Mouse (Mus musculus) midbrain, embryonic 13.5 days (tissue): Measurements from ENCODE around the gene Gm2a. TPM values are rescaled to one million over a fixed set of nuclear protein-coding genes. Genes with fewer than 3 reads are reported as not detected.
"Not testable (repeated sequence)": the region's sequence is repeated elsewhere in the genome, so short reads cannot be mapped to it uniquely, and the experiment has no call there.

Source experiments
- ATAC-seq: fragments of 200-750 bp; cut with Nextera tagmentation; 2 replicates; pipeline ENCODE4 v1.8.0; 2017; ENCODE audit warnings: mild to moderate bottlenecking, moderate TSS enrichment, moderate library complexity
- H3K27ac ChIP-seq: fragments of 300-500 bp; sonication (generic); 2 replicates; pipeline ENCODE4 v1.5.1; 2015; ENCODE audit warnings: inconsistent platforms, mild to moderate bottlenecking, moderate library complexity
- H3K27me3 ChIP-seq: fragments of 300-500 bp; sonication (generic); 2 replicates; pipeline ENCODE4 v1.6.1; 2015; ENCODE audit warnings: mild to moderate bottlenecking, inconsistent platforms
- H3K36me3 ChIP-seq: fragments of 300-500 bp; sonication (generic); 2 replicates; pipeline ENCODE4 v1.6.1; 2015; ENCODE audit warnings: mild to moderate bottlenecking, inconsistent platforms
- H3K4me1 ChIP-seq: fragments of 300-500 bp; sonication (generic); replicated peaks from 2 replicates; pipeline ENCODE4 v1.6.1; 2015; ENCODE audit warnings: inconsistent platforms
- H3K4me2 ChIP-seq: fragments of 300-500 bp; sonication (generic); replicated peaks from 2 replicates; pipeline ENCODE4 v1.6.1; 2015; ENCODE audit warnings: moderate library complexity, mild to moderate bottlenecking, inconsistent platforms
- H3K4me3 ChIP-seq: fragments of 300-500 bp; sonication (generic); replicated peaks from 2 replicates; pipeline ENCODE4 v1.5.1; 2015; ENCODE audit warnings: mild to moderate bottlenecking, inconsistent platforms
- H3K9ac ChIP-seq: fragments of 300-500 bp; sonication (generic); replicated peaks from 2 replicates; pipeline ENCODE4 v1.6.1; 2015; ENCODE audit warnings: mild to moderate bottlenecking, inconsistent platforms
- H3K9me3 ChIP-seq: fragments of 300-500 bp; sonication (generic); 2 replicates; pipeline ENCODE4 v1.6.1; 2016; ENCODE audit warnings: mild to moderate bottlenecking, inconsistent platforms
- WGBS: fragments of 180-500 bp; shearing (Covaris S2); methylation state at CpG from one replicate; pipeline ENCODE4 v1.1.7; 2015; 5-methylcytosine and 5-hydroxymethylcytosine counted together
- polyA plus RNA-seq: library from polyadenylated mRNA; unstranded; fragments of >200 nt; fragmentation: Nextera tagmentation; extraction: Ambion mirVana; gene quantifications from 2 replicates; pipeline ENCODE4 v1.2.1, GENCODE M21; 2015

Gm2a gene
- polyA plus RNA-seq, 1 experiment from 2014 or later = 14.5 TPM

DNA sequence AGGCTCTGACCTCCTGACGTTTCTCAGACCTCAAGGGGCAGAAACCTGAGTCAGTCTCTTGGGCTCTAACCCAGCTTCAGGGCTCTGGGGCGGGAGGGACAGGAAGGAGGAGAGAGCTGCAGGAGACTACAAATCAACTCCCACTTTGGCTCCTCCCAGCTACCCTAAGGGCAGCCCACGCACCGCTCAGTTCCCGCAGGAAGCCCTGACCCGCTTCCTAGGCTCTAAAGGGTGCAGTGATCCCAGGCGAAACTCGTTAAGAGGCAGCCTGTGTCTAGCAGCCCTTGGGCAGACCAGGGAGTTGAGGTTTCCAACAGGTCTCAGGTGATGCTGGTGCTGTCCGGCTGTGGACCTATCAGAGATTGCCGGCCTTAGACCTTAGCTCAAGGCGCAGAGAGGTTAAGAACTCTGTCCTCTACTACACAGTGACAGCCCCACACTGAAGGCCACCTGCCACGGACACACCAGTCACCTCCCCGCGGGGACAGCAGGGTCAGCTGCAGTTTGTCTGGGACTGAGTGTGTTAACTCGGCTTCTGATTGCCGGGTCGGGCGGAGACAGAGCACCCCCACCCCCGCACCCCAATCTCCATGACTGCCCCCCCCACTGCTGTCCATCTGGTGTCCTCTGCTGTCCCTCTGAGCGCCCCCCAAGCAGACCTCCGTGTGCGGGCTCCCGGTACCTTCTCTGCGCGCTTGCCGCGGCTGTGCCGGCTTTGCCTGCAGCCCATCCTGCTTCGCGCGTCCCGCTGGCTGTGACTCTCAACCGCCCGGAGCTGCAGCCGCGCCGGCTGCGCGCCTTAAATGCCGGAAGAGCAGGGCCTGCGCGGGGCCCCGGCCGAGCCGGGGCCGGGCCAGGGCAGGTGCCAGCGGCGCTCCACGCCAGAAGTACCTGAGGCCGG, 20.3 kb upstream of the Gm2a start, which contains the start of gene Ccdc69:
Ccdc69 (minus strand) TSS at position 801 of the 901 bp plus-strand sequence.
- H3K4me2 ChIP-seq = peak within 1 kb of the TSS; percentile 89
- H3K4me3 ChIP-seq = peak within 1 kb of the TSS; percentile 47
- peaks cover 14% of the 10 kb centered on the region for H3K4me1 ChIP-seq
- WGBS = under 1% methylated on average over 50 of the region's 50 CpGs
- peak; percentile 72 for ATAC-seq
- peak within 1 kb of the TSS; percentile 64 for H3K9ac ChIP-seq
- no peaks in the 10 kb centered on the region for H3K36me3 ChIP-seq
- no peak within 1 kb of the TSS for H3K27ac ChIP-seq
- H3K9me3 ChIP-seq = no peaks in the 10 kb centered on the region
- H3K27me3 ChIP-seq = peaks cover 35% of the 10 kb centered on the region

- peak overlapping the region; percentile 47; the same call in 1 of the 2 replicates for H3K4me3 ChIP-seq
- ATAC-seq = no peak
- no peaks in the 10 kb centered on the region for H3K9me3 ChIP-seq
- no peaks in the 10 kb centered on the region for H3K36me3 ChIP-seq
- 50% methylated on average over 3 of the region's 3 CpGs for WGBS
- no peak overlapping the region for H3K9ac ChIP-seq
- H3K27ac ChIP-seq = no peak overlapping the region
- H3K27me3 ChIP-seq = peaks cover 35% of the 10 kb centered on the region
- peaks cover 14% of the 10 kb centered on the region for H3K4me1 ChIP-seq
- peak overlapping the region; percentile 89 for H3K4me2 ChIP-seq
Observed at GRCm38 (mm10) chr11:55078502-55078901, 19.4 kb upstream of the Gm2a start.

DNA sequence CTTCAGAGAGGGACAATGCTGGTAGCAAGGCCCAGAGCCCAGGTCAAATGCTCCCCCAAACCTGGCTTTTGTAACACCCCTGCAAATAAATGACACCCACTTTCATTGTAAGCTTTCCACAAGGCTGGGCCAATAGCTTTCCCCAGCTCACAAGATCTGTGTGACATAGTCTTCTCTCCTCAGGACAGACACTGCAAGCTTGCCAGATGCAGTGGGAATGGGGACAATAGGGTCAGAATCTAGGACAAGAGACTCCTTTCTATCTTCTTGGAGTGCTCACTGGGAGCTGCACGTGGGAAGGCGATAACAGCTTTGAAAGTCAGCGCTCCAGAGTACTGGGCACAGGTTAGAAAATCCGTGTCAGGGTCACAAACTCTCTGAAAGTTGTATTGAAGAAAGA, 18.7 kb upstream of the Gm2a start:
- peaks cover 35% of the 10 kb centered on the region for H3K27me3 ChIP-seq
- no peak overlapping the region for H3K4me3 ChIP-seq
- H3K36me3 ChIP-seq = no peaks in the 10 kb centered on the region
- H3K4me2 ChIP-seq = no peak overlapping the region
- H3K4me1 ChIP-seq = peaks cover 14% of the 10 kb centered on the region
- no peaks in the 10 kb centered on the region for H3K9me3 ChIP-seq
- H3K9ac ChIP-seq = no peak overlapping the region
- WGBS = 64% methylated on average over 4 of the region's 4 CpGs
- no peak overlapping the region for H3K27ac ChIP-seq
- ATAC-seq = no peak

DNA sequence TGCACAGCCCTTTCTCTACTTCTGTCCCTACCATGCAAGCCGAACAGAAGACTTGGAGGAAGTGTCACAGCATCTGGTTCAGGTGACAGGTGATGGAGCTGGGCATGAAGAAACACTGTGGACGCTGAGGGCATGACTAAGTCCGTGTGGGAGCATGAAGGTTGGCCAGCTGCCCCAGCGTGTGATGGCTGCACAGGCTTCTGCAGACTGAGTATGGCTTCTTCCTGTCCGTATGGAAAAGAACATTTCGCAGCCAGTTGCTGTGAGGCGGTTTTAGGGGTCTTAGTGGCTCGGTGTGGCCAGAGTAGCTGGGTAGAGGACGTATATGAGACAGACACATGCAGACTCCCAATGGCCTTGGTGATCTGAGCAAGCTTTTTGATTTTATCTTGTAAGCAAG, 16.7 kb upstream of the Gm2a start:
- Histone ChIP-seq H3K4me2 (no peak overlapping the region), H3K4me1 (peaks cover 14% of the 10 kb centered on the region), H3K36me3 (no peaks in the 10 kb centered on the region), H3K9ac (no peak overlapping the region), H3K4me3 (no peak overlapping the region), H3K27me3 (peaks cover 32% of the 10 kb centered on the region), H3K27ac (no peak overlapping the region), H3K9me3 (no peaks in the 10 kb centered on the region)
- 92% methylated on average over 9 of the region's 9 CpGs for WGBS
- no peak for ATAC-seq

DNA sequence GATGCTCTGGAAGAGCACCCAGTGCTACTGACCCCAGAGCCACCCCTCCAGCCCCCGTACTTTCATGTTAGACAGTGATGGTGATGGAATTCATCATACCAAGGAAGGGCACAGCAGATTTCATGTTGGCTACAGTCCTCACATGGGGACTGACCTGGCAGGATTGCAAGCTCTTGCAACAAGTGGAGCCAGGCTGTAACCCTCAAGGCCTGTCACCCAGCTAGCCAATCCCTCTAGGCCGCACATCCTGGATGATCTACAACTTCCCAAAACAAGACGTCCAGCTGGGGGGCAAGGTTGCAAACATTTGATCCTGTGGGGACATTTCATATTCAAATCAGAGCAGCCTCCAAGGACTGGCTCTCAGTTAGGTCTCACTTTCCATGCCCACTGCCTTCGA, 13.3 kb upstream of the Gm2a start:
- ATAC-seq = no peak
- Histone ChIP-seq H3K4me3 (no peak overlapping the region), H3K27me3 (no peaks in the 10 kb centered on the region), H3K36me3 (no peaks in the 10 kb centered on the region), H3K27ac (no peak overlapping the region), H3K9ac (no peak overlapping the region), H3K4me1 (no peaks in the 10 kb centered on the region), H3K9me3 (no peaks in the 10 kb centered on the region), H3K4me2 (no peak overlapping the region)
- 75% methylated on average over 4 of the region's 4 CpGs for WGBS

GRCm38 (mm10) chr11:55085396-55085795, 12.5 kb upstream of the Gm2a start:
- 62% methylated on average over 5 of the region's 5 CpGs for WGBS
- H3K4me3 ChIP-seq = no peak overlapping the region
- no peaks in the 10 kb centered on the region for H3K27me3 ChIP-seq
- no peaks in the 10 kb centered on the region for H3K36me3 ChIP-seq
- ATAC-seq = no peak
- no peaks in the 10 kb centered on the region for H3K4me1 ChIP-seq
- H3K27ac ChIP-seq = no peak overlapping the region
- H3K4me2 ChIP-seq = no peak overlapping the region
- no peaks in the 10 kb centered on the region for H3K9me3 ChIP-seq
- no peak overlapping the region for H3K9ac ChIP-seq

DNA sequence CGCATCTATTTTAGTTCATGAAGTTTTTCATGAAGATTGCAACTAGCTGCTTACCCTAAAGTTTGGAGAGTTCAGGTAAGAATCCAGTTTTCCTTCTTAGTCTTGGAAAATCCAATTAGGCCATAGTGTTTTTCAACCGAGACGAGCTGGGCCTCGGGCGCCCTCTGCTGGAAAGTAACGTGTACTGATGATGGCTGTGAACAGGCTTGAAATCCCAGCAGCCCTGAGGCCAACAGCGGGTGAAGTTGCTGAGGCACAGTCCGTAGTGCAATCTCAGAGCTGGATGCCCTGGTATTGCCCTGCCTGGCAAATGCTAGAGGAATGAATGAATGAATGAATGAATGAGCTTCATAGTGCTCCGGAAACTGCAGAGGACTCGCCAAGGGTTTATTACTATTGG, 10.9 kb upstream of the Gm2a start:
- Histone ChIP-seq H3K4me2 (no peak overlapping the region), H3K9me3 (no peaks in the 10 kb centered on the region), H3K27me3 (no peaks in the 10 kb centered on the region), H3K27ac (no peak overlapping the region), H3K4me3 (no peak overlapping the region), H3K36me3 (no peaks in the 10 kb centered on the region), H3K4me1 (no peaks in the 10 kb centered on the region), H3K9ac (no peak overlapping the region)
- WGBS = 5% methylated on average over 10 of the region's 10 CpGs
- peak; percentile 65; the same call in 1 of the 2 replicates for ATAC-seq

DNA sequence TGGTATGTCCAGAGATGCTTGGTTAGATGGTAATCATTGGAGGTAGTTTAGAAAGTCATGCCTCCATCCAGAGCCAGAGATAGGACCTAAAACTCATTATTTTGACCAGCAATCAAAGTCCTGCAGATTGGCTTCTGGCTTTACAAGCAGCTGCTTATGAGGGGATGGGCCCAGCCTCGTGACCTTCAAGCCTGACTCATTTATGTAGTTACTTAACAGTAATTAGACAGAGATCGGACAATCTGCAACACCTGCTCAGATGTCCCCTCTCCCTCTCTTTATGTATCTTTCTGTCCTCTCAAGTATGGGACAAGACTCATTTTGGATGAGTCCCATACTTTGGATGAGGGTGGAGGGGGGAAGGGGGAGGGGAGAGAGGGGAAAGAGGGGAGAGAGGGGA, 8.0 kb upstream of the Gm2a start:
- Histone ChIP-seq H3K4me2 (no peak overlapping the region), H3K27me3 (no peaks in the 10 kb centered on the region), H3K4me1 (no peaks in the 10 kb centered on the region), H3K27ac (no peak overlapping the region), H3K36me3 (no peaks in the 10 kb centered on the region), H3K4me3 (no peak overlapping the region), H3K9ac (no peak overlapping the region), H3K9me3 (no peaks in the 10 kb centered on the region)
- ATAC-seq = no peak
- WGBS = 76% methylated on average over 2 of the region's 2 CpGs

- H3K36me3 ChIP-seq = no peaks in the 10 kb centered on the region
- H3K27me3 ChIP-seq = no peaks in the 10 kb centered on the region
- H3K4me3 ChIP-seq = no peak overlapping the region
- no peak overlapping the region for H3K27ac ChIP-seq
- H3K4me2 ChIP-seq = no peak overlapping the region
- no peaks in the 10 kb centered on the region for H3K9me3 ChIP-seq
- no peak for ATAC-seq
- WGBS = 86% methylated on average over 7 of the region's 7 CpGs
- H3K9ac ChIP-seq = no peak overlapping the region
- 0 out of 2 replicates have a peak, but pooled peaks cover 5% of the 10 kb centered on the region for H3K4me1 ChIP-seq
Observed at GRCm38 (mm10) chr11:55093096-55093495, 4.8 kb upstream of the Gm2a start.

GRCm38 (mm10) chr11:55096296-55096695, 1.6 kb upstream of the Gm2a start:
- not testable (repeated sequence) for H3K9me3 ChIP-seq, H3K9ac ChIP-seq, H3K27ac ChIP-seq, H3K36me3 ChIP-seq, H3K4me3 ChIP-seq, H3K4me2 ChIP-seq, ATAC-seq, H3K27me3 ChIP-seq
- 89% methylated on average over 4 of the region's 4 CpGs for WGBS
- H3K4me1 ChIP-seq = peaks cover 19% of the 10 kb centered on the region

- no peak overlapping the region for H3K9ac ChIP-seq
- no peak overlapping the region for H3K27ac ChIP-seq
- peak overlapping the region; percentile 50 for H3K4me3 ChIP-seq
- no peak for ATAC-seq
- H3K9me3 ChIP-seq = no peaks in the 10 kb centered on the region
- peak overlapping the region; percentile 67 for H3K4me2 ChIP-seq
- no peaks in the 10 kb centered on the region for H3K27me3 ChIP-seq
- H3K4me1 ChIP-seq = peaks cover 19% of the 10 kb centered on the region
- WGBS = 35% methylated on average over 11 of the region's 11 CpGs
- 0 out of 2 replicates have a peak, but pooled peaks cover 2% of the 10 kb centered on the region for H3K36me3 ChIP-seq
Observed at GRCm38 (mm10) chr11:55096731-55097462, 1.0 kb upstream of the Gm2a start.
